Mouse (Mus musculus) B cell, adult (primary cell): ENCODE data around the gene Bptf. TPM values are rescaled to one million over a fixed set of nuclear protein-coding genes. Genes with fewer than 3 reads are reported as not detected.

Experiments
- total RNA-seq: library from RNA; stranded (reverse); gene quantifications from 4 replicates; pipeline ENCODE4 v1.2.4, GENCODE M21; 2023; ENCODE audit not compliant: inconsistent age

Bptf gene
- total RNA-seq, result 145 to 168 TPM (median 163 TPM) in 4 replicates

DNA sequence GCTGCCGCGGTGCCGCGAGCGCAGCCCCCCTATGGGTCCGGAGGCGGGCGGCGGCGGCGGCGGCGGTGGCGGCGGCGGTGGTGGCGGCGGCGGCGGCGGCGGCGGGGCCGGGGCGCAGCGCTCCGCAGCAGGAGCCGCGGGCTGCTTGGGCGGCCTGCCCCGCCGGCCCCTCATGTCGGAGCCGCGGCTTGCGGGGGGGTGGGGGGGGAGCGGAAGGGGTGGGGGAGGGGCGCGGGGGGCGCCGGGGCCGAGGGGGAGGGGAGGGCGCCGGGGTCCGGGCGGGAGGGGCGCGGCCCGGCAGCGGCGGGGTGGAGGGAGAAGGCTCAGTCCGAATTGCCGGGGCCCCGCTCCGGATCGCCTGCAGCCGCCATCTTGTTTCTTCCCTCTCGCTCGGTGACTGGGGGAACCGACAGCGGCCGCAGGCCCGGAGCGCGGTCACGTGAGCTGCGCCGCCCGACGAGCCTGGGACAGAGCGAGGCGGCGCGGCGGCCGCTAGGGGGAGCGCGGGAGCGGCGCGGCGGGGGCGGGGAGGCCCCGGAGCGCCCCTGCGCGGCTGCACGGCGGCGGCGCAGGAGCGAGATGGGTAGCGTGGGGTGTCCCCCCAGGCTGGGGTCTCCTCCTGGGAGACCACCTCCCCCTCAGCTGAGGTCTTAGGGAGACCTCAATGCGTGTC is at the start of gene Bptf:
TSS of gene Bptf (minus strand) at position 379 of the 673 bp plus-strand sequence.

DNA sequence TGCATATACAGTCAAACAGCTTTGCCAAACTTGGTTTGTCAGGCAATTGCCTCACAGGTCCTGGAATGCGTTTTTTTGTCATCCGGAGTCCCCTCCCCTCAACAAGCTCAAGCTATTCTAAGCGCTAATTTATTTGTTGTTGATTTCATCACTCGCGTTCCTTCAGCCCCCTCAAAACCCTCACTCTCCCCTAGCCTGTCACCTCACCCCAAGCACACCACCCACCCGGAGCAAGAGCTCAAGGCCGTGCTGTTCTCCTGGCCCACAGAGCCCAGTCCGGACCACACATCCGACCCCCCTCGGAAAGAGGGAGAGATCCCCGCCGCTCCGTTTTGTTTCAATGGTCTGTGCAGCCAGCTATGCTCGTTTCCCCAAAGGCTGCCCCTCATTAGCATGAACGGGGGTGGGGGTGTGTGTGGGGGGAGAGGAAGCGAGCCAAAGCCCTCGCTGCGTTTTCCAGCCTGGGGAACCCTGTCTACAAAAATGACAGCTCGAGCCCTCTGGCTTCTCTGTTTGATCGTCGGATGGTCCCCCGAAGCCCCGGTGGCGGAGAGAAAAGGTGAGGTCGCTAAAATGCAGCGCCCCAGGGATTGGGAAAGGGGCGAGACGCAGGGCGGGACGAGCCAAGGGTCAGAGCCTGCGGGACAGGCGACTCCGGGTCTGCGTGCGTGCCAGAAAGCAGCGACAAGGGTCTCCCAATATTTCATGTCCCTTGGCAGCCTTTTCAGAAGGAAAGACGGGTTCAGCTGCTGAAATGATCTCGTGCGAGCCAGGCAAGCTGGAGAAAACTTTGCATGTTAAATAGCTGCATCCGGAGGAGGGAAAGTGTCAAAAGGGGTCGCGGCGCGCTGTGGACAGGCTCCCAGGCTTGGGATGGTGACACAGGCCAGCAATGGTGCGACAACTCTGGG is 106.3 kb downstream of the Bptf start, which contains the start of gene 1810010H24Rik:
TSS of gene 1810010H24Rik (plus strand) at position 271 of the 911 bp plus-strand sequence.

DNA sequence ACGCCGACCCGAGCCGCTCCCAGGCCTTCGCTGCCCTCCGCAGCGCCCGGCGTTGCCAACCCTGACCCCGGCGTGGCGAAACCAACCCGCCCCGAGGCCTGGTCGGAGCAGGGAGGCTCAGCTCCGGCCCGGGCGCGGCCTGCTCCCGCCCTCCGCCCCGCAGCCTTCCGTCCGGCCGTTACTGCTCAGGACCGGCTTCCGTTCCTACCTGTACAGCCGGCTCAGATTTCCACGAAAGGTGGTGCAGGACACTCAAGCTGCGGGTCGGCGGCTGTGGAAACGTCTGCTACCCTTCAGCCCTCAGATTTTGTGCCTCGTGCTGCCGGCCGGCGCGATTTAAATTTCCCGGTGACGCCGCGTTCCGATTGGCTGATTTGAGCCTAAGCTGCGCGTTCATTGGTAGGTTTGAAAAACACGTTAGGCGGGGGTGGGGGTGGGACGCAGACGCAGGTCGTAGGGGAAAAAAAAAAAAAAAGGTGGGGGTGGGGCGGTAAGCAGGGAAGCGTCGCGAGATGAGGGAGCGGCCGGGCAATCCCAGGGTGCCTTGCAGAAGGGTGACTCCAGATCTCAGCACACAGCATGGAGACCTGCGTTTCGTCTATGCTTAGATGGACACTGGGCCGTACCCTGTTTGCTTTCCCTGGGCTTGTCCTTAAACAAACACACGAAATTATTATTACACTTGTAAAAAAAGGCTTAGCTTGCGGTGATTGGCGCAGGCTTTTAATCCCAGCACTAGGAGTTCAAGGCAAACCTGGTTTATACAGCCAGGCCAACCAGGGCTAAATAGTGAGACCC is 132.6 kb downstream of the Bptf start, which contains the start of gene Kpna2:
TSS of gene Kpna2 (minus strand) at position 391 of the 798 bp plus-strand sequence.

Other genes with a start within 250 kb of the Bptf start
- gene Smurf2, start 211.4 kb downstream of the Bptf start, total RNA-seq, result 47.1 to 53.1 TPM (median 48.3 TPM) in 4 replicates
- 19.4 to 31.3 TPM (median 25.4 TPM) in 4 replicates for gene Kpna2, start 132.6 kb downstream of the Bptf start, total RNA-seq
- gene 1810010H24Rik, start 106.4 kb downstream of the Bptf start, total RNA-seq, result 4.0 to 5.5 TPM (median 4.9 TPM) in 4 replicates
- 35.0 to 43.3 TPM (median 37.6 TPM) in 4 replicates for gene Nol11, start 57.3 kb upstream of the Bptf start, total RNA-seq